Mouse (Mus musculus) C2C12 (cell line): Measurements from ENCODE around the gene Usp45. TPM values are rescaled to one million over a fixed set of nuclear protein-coding genes. Genes with fewer than 3 reads are reported as not detected.

Experiments
- H3K27me3 ChIP-seq: one replicate; pipeline ENCODE4 v1.6.1; 2011; ENCODE audit not compliant: control insufficient read depth, insufficient read depth, insufficient read length
- H3K36me3 ChIP-seq: one replicate; pipeline ENCODE4 v1.6.1; 2011; ENCODE audit not compliant: control insufficient read depth, insufficient read depth
- H3K4me3 ChIP-seq: one replicate; pipeline ENCODE4 v1.5.1; 2011; ENCODE audit warnings: mild to moderate bottlenecking, control low read depth; ENCODE audit not compliant: poor library complexity, insufficient read depth, severe bottlenecking
- H3K79me2 ChIP-seq: one replicate; pipeline ENCODE4 v1.6.1; 2011; ENCODE audit not compliant: control insufficient read depth, insufficient read depth
- H3K79me3 ChIP-seq: one replicate; pipeline ENCODE4 v1.6.1; 2011; ENCODE audit warnings: low read depth, control low read depth
- H3ac ChIP-seq: one replicate; pipeline ENCODE3; 2011; ENCODE audit warnings: low read depth; ENCODE audit not compliant: control insufficient read depth, insufficient read length
- CEBPB ChIP-seq: IDR thresholded peaks from one replicate; pipeline ENCODE4 v1.6.1; 2011; ENCODE audit warnings: low read depth, mild to moderate bottlenecking, control low read depth, moderate library complexity
- CTCF ChIP-seq: IDR thresholded peaks from one replicate; pipeline ENCODE4 v1.5.1; 2011; ENCODE audit not compliant: control insufficient read depth, insufficient read depth, insufficient read length
- FOSL1 ChIP-seq: IDR thresholded peaks from one replicate; pipeline ENCODE4 v1.8.0; 2011; ENCODE audit warnings: mild to moderate bottlenecking, low read length; ENCODE audit not compliant: poor library complexity, insufficient read depth, severe bottlenecking
- MAX ChIP-seq: IDR thresholded peaks from one replicate; pipeline ENCODE4 v1.6.1; 2011; ENCODE audit warnings: mild to moderate bottlenecking, control low read depth
- MYOD1 ChIP-seq: IDR thresholded peaks from one replicate; pipeline ENCODE4 v1.6.1; 2011; ENCODE audit warnings: low read depth; ENCODE audit not compliant: control insufficient read depth, insufficient read length
- MYOG ChIP-seq: IDR thresholded peaks from one replicate; pipeline ENCODE4 v1.6.1; 2011; ENCODE audit not compliant: control insufficient read depth, insufficient read length; ENCODE audit errors: extremely low read depth
- USF1 ChIP-seq: IDR thresholded peaks from one replicate; pipeline ENCODE4 v1.6.1; 2011; ENCODE audit warnings: low read depth, mild to moderate bottlenecking, control low read depth, moderate library complexity
- polyA plus RNA-seq: library from polyadenylated mRNA; unstranded; fragments of >200 nt; fragmentation: generic; extraction: Trizol; gene quantifications from one replicate; pipeline ENCODE4 v1.2.1, GENCODE M21; 2012; ENCODE audit warnings: missing spikeins

Gene Usp45
- polyA plus RNA-seq, 1 experiment, result 4.2 TPM

- no peak for TF ChIP-seq MYOD1
- TF ChIP-seq USF1, result no peak
- TF ChIP-seq MAX, result no peak
- no peak for TF ChIP-seq MYOG
- TF ChIP-seq FOSL1, result no peak
- TF ChIP-seq CTCF, result no peak
- no peak for TF ChIP-seq CEBPB
- H3K79me3 ChIP-seq, result no peaks in the 10 kb centered on the region
- H3K4me3 ChIP-seq, result no peak overlapping the region
- no peak overlapping the region for H3ac ChIP-seq
- no peaks in the 10 kb centered on the region for H3K36me3 ChIP-seq
- no peaks in the 10 kb centered on the region for H3K79me2 ChIP-seq
- H3K27me3 ChIP-seq, result no peaks in the 10 kb centered on the region
Observed at GRCm38 (mm10) chr4:21771064-21771463, 4.1 kb downstream of the Usp45 start.

GRCm38 (mm10) chr4:21772306-21772705 lies 5.3 kb downstream of the Usp45 start:
- H3K79me2 ChIP-seq, result peaks cover 11% of the 10 kb centered on the region
- H3ac ChIP-seq, result no peak overlapping the region

GRCm38 (mm10) chr4:21776091-21776945 lies 9.4 kb downstream of the Usp45 start:
- peak overlapping the region; percentile 85 for H3K4me3 ChIP-seq
- H3ac ChIP-seq, result peak overlapping the region; percentile 77
- H3K79me2 ChIP-seq, result peaks cover 29% of the 10 kb centered on the region
- no peaks in the 10 kb centered on the region for H3K27me3 ChIP-seq
- TF ChIP-seq CEBPB (no peak), FOSL1 (no peak), MYOD1 (no peak), CTCF (no peak), USF1 (no peak), MYOG (no peak), MAX (no peak)
- H3K36me3 ChIP-seq, result peaks cover 3% of the 10 kb centered on the region
- H3K79me3 ChIP-seq, result peaks cover 9% of the 10 kb centered on the region

More at GRCm38 (mm10) chr4:21772306-21772705, 5.3 kb downstream of the Usp45 start:
- no peak for TF ChIP-seq MYOG
- no peak for TF ChIP-seq USF1
- no peak for TF ChIP-seq MAX
- no peak for TF ChIP-seq CEBPB
- no peak for TF ChIP-seq FOSL1
- TF ChIP-seq CTCF, result no peak
- no peak for TF ChIP-seq MYOD1
- H3K4me3 ChIP-seq, result no peak overlapping the region
- H3K36me3 ChIP-seq, result no peaks in the 10 kb centered on the region
- H3K27me3 ChIP-seq, result no peaks in the 10 kb centered on the region
- H3K79me3 ChIP-seq, result peaks cover 4% of the 10 kb centered on the region

GRCm38 (mm10) chr4:21776946-21777265 lies 9.9 kb downstream of the Usp45 start:
- Histone ChIP-seq H3K4me3 (peak overlapping the region; percentile 85), H3K36me3 (peaks cover 9% of the 10 kb centered on the region), H3K79me2 (peaks cover 29% of the 10 kb centered on the region), H3K79me3 (peaks cover 9% of the 10 kb centered on the region), H3K27me3 (no peaks in the 10 kb centered on the region), H3ac (peak overlapping the region; percentile 30)
- TF ChIP-seq MYOD1 (no peak), FOSL1 (no peak), CTCF (no peak), MYOG (no peak), CEBPB (no peak), MAX (no peak), USF1 (no peak)

GRCm38 (mm10) chr4:21780816-21781726 lies 14.1 kb downstream of the Usp45 start:
- Histone ChIP-seq H3K36me3 (peaks cover 44% of the 10 kb centered on the region), H3K79me2 (peaks cover 29% of the 10 kb centered on the region), H3K27me3 (no peaks in the 10 kb centered on the region), H3ac (no peak overlapping the region), H3K79me3 (peaks cover 9% of the 10 kb centered on the region), H3K4me3 (no peak overlapping the region)
- TF ChIP-seq FOSL1, result no peak
- no peak for TF ChIP-seq CEBPB
- TF ChIP-seq MYOD1, result no peak
- TF ChIP-seq USF1, result no peak
- TF ChIP-seq CTCF, result no peak
- TF ChIP-seq MYOG, result no peak
- no peak for TF ChIP-seq MAX
